In genomic region chr8:84745032-84745925, GRCm38 (mm10) we compare ENCODE assay signal across 8 mouse cellular contexts. TPM values are rescaled to one million over a fixed set of nuclear protein-coding genes. Genes with fewer than 3 reads are reported as not detected.
DNase-seq lines count a peak whose midpoint lies in the region; ATAC-seq and TF ChIP-seq lines count a peak whose summit lies in the region.
"Had no signal": no experiment of that assay in that cellular context is flagged by ENCODE, and none has a peak within 500 bp of the region (broad histone marks: within the 10 kb centered on the region; RNA-seq: fewer than 3 reads in every experiment).

No protein-coding gene starts in this region.

- peak overlapping the region; percentile 45 for H3K4me2 ChIP-seq in limb, embryonic 14.5 days (replicated peaks; ENCODE audit: low read depth, low read length, severe bottlenecking)
- H3K4me2 ChIP-seq in stomach, embryonic 14.5 days (replicated peaks; ENCODE audit: low read depth, low read length), result no peak overlapping the region

- no peaks in the 10 kb centered on the region for H3K27me3 ChIP-seq in limb, embryonic 14.5 days (ENCODE audit: control insufficient read depth, insufficient read depth, low read length)
- no peaks in the 10 kb centered on the region for H3K27me3 ChIP-seq in stomach, embryonic 14.5 days (ENCODE audit: control insufficient read depth, insufficient read depth, low read length)

- no peaks in the 10 kb centered on the region for H3K9me3 ChIP-seq in limb, embryonic 14.5 days (ENCODE audit: control insufficient read depth, low read length)
- no peaks in the 10 kb centered on the region for H3K9me3 ChIP-seq in stomach, embryonic 14.5 days (ENCODE audit: control insufficient read depth, low read depth, low read length)

- peak overlapping the region; percentile 45 for H3K9ac ChIP-seq in limb, embryonic 14.5 days (ENCODE audit: low read depth, low read length, severe bottlenecking)
- H3K9ac ChIP-seq in stomach, embryonic 14.5 days (replicated peaks; ENCODE audit: low read depth, low read length), result 0 out of 2 replicates have a peak overlapping the region, but pooled peaks have one; percentile 10

- H3K4me3 ChIP-seq in limb, embryonic 14.5 days (replicated peaks; ENCODE audit: low read length), result peak overlapping the region; percentile 4; the same call in 1 of the 2 replicates
- H3K4me3 ChIP-seq in stomach, embryonic 14.5 days (ENCODE audit: low read depth, low read length), result no peak overlapping the region
- H3K4me3 ChIP-seq: erythroblast, embryonic 14.5 days had no signal

- ATAC-seq in limb, embryonic 14.5 days (ENCODE audit: low FRiP score, low read depth), result no peak
- no peak for ATAC-seq in stomach, embryonic 14.5 days (ENCODE audit: insufficient number of reproducible peaks, insufficient read depth, low FRiP score, low read depth)

- peak overlapping the region; percentile 99 for H3K27ac ChIP-seq in limb, embryonic 14.5 days (replicated peaks; ENCODE audit: low read depth, low read length)
- H3K27ac ChIP-seq in stomach, embryonic 14.5 days (ENCODE audit: low read length), result peak overlapping the region; percentile 91; the same call in 1 of the 2 replicates

- 7% methylated on average over 17 of the region's 17 CpGs for WGBS in limb, embryonic 14.5 days
- 10% methylated on average over 17 of the region's 17 CpGs for WGBS in stomach, embryonic 14.5 days

- no peak for TF ChIP-seq POLR2A in limb, embryonic 14.5 days (IDR thresholded peaks at IDR 0.05; ENCODE audit: borderline replicate concordance, extremely low read depth, insufficient read depth, insufficient read length)

- peaks cover 93% of the 10 kb centered on the region for H3K4me1 ChIP-seq in limb, embryonic 14.5 days (ENCODE audit: control insufficient read depth, insufficient read depth, low read length)
- peaks cover 60% of the 10 kb centered on the region for H3K4me1 ChIP-seq in stomach, embryonic 14.5 days (ENCODE audit: control insufficient read depth, insufficient read depth, low read length)

- H3K36me3 ChIP-seq in limb, embryonic 14.5 days (ENCODE audit: control insufficient read depth, insufficient read depth, low read length), result peaks cover 18% of the 10 kb centered on the region
- no peaks in the 10 kb centered on the region for H3K36me3 ChIP-seq in stomach, embryonic 14.5 days (ENCODE audit: control insufficient read depth, insufficient read depth, low read length)

- DNase-seq in CD4-positive, CD25-positive, alpha-beta regulatory T cell, adult 2 months (ENCODE audit: low read depth, low spot score), result peak; percentile 63
- DNase-seq in ES-CJ7 (ENCODE audit: low read depth, low spot score), result peak; percentile 48
- DNase-seq in forelimb bud, embryonic 11.5 days (ENCODE audit: low read depth, low spot score), result peak; percentile 47
- no peak for DNase-seq in limb, embryonic 14.5 days (ENCODE audit: low spot score)
- DNase-seq in left cerebral cortex, adult 8-10 months (ENCODE audit: low spot score in 2 of 2), result no peak
- DNase-seq in layer of hippocampus, postnatal 14 days (ENCODE audit: low spot score in 2 of 2), result no peak

RNA-seq across cellular contexts. Expression of gene G430095P16Rik, which starts 22.5 kb away (rescaled TPM):
- polyA plus RNA-seq in limb, embryonic 14.5 days (2012; rRNA removed), result 4.3 and 4.8 TPM in 2 replicates
- 5.7 and 6.0 TPM in 2 replicates for polyA plus RNA-seq in limb, embryonic 14.5 days (2014; fragmentation: Nextera tagmentation; extraction: Ambion mirVana)
- polyA plus RNA-seq in stomach, embryonic 14.5 days (2014; fragmentation: Nextera tagmentation; extraction: Ambion mirVana), result 2.8 and 5.0 TPM in 2 replicates
- under 1 TPM in 1 of 4 experiments, not detected in 3; 0.55 TPM for total RNA-seq in left cerebral cortex, adult 8-10 months (2022)
- not detected for total RNA-seq in layer of hippocampus, postnatal 14 days (2021)

RNA-seq across cellular contexts. Expression of gene Lyl1, which starts 44.0 kb away (rescaled TPM):
- polyA plus RNA-seq in limb, embryonic 14.5 days (2012; rRNA removed), result 7.1 and 7.6 TPM in 2 replicates
- polyA plus RNA-seq in limb, embryonic 14.5 days (2014; fragmentation: Nextera tagmentation; extraction: Ambion mirVana), result 5.6 and 6.2 TPM in 2 replicates
- 4.6 and 5.0 TPM in 2 replicates for polyA plus RNA-seq in stomach, embryonic 14.5 days (2014; fragmentation: Nextera tagmentation; extraction: Ambion mirVana)
- total RNA-seq in left cerebral cortex, adult 8-10 months (2022), result 1 to 10 TPM; 2.2 to 4.5 (median 3.4) TPM
- 1 to 10 TPM; 3.4 to 4.2 TPM for total RNA-seq in layer of hippocampus, postnatal 14 days (2021)

RNA-seq across cellular contexts. Expression of gene Nfix, which starts 54.9 kb away (rescaled TPM):
- 81.2 and 97.7 TPM in 2 replicates for polyA plus RNA-seq in limb, embryonic 14.5 days (2012; rRNA removed)
- polyA plus RNA-seq in limb, embryonic 14.5 days (2014; fragmentation: Nextera tagmentation; extraction: Ambion mirVana), result 100 and 108 TPM in 2 replicates
- polyA plus RNA-seq in stomach, embryonic 14.5 days (2014; fragmentation: Nextera tagmentation; extraction: Ambion mirVana), result 37.8 and 40.5 TPM in 2 replicates
- 100 to 1,000 TPM; 352 to 438 (median 370) TPM for total RNA-seq in left cerebral cortex, adult 8-10 months (2022)
- 100 to 1,000 TPM; 519 to 562 TPM for total RNA-seq in layer of hippocampus, postnatal 14 days (2021)

RNA-seq across cellular contexts. Expression of gene Nacc1, which starts 57.6 kb away (rescaled TPM):
- polyA plus RNA-seq in limb, embryonic 14.5 days (2012; rRNA removed), result 68.8 and 86.2 TPM in 2 replicates
- 18.5 and 19.8 TPM in 2 replicates for polyA plus RNA-seq in limb, embryonic 14.5 days (2014; fragmentation: Nextera tagmentation; extraction: Ambion mirVana)
- 25.1 and 25.7 TPM in 2 replicates for polyA plus RNA-seq in stomach, embryonic 14.5 days (2014; fragmentation: Nextera tagmentation; extraction: Ambion mirVana)
- 10 to 100 TPM; 88.5 to 97.6 (median 93.9) TPM for total RNA-seq in left cerebral cortex, adult 8-10 months (2022)
- 10 to 100 TPM; 84.0 to 85.6 TPM for total RNA-seq in layer of hippocampus, postnatal 14 days (2021)

RNA-seq across cellular contexts. Expression of gene Trmt1, which starts 59.2 kb away (rescaled TPM):
- 144 and 158 TPM in 2 replicates for polyA plus RNA-seq in limb, embryonic 14.5 days (2012; rRNA removed)
- 71.0 and 71.7 TPM in 2 replicates for polyA plus RNA-seq in limb, embryonic 14.5 days (2014; fragmentation: Nextera tagmentation; extraction: Ambion mirVana)
- polyA plus RNA-seq in stomach, embryonic 14.5 days (2014; fragmentation: Nextera tagmentation; extraction: Ambion mirVana), result 64.6 and 65.7 TPM in 2 replicates
- 100 to 1,000 TPM; 101 to 105 (median 103) TPM for total RNA-seq in left cerebral cortex, adult 8-10 months (2022)
- 10 to 100 TPM; 82.9 to 97.3 TPM for total RNA-seq in layer of hippocampus, postnatal 14 days (2021)

Comparison
In these comparisons a context has a peak if more than half of its experiments do, and no peak if none do; other contexts are left out.
1. DNase-seq: peak in CD4-positive, CD25-positive, alpha-beta regulatory T cell, adult 2 months (single experiment), ES-CJ7 (single experiment) and forelimb bud, embryonic 11.5 days (single experiment); none in limb, embryonic 14.5 days (single experiment), left cerebral cortex, adult 8-10 months (0 of 2) and layer of hippocampus, postnatal 14 days (0 of 2).